Mouse (Mus musculus): ENCODE results near the gene Bmper. TPM values are rescaled to one million over a fixed set of nuclear protein-coding genes. Genes with fewer than 3 reads are reported as not detected.

The Bmper gene
- polyA plus RNA-seq, 1 experiment from 2014 or later: 8.3 TPM

DNA sequence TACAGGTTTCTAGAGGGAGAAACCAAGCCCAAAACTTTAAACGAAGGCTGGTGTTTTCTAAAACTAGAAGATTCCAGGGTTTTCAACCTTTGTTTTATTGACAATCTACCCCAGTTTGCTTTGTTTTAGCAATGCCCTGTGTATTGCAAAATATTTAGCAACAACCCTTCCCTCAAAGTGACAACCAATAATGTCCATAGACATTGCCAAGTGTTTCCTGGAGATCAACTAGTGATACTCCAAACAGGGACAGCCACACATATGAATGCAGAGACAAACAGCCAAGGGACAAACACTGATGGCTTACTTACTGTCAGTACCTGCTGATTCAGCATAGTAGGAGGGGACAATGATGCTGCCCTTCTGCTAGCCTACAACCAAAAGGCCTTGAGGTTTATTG is 161.0 kb downstream of the Bmper start:
- Histone ChIP-seq H3K4me2 (no peak overlapping the region), H3K4me1 (replicated peaks) (peaks cover 16% of the 10 kb centered on the region), H3K36me3 (no peaks in the 10 kb centered on the region), H3K9ac (no peak overlapping the region), H3K27me3 (no peaks in the 10 kb centered on the region), H3K4me3 (no peak overlapping the region), H3K9me3 (no peaks in the 10 kb centered on the region), H3K27ac (replicated peaks) (no peak overlapping the region)
- WGBS: 92% methylated on average over 1 of the region's 1 CpGs
- no peak for ATAC-seq (ENCODE audit: low FRiP score, low read depth)

DNA sequence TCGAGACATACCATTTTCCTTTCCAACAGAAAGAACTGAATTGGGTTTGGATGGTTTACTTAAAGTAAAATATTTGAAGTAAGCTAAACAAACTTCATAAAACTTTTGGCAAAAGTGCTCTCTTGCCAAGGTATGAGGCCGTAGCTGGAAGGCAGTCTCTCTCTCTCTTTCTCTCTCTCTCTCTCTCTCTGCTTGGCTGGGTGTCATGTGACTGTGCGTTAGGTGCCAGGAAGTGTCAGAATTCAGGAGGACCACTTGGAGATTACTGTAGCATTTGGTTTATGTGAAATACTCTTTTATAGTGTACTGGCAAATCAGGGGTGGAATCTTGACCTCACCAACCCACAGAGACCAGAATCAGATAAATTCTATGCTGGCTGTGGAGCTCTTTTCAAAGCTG is 162.0 kb downstream of the Bmper start:
- H3K27ac ChIP-seq (replicated peaks): no peak overlapping the region
- H3K9ac ChIP-seq: no peak overlapping the region
- H3K4me1 ChIP-seq (replicated peaks): peaks cover 7% of the 10 kb centered on the region; the same call in 1 of the 2 replicates
- no peak for ATAC-seq (ENCODE audit: low FRiP score, low read depth)
- WGBS: 80% methylated on average over 3 of the region's 3 CpGs
- H3K4me2 ChIP-seq: no peak overlapping the region
- H3K27me3 ChIP-seq: no peaks in the 10 kb centered on the region
- H3K4me3 ChIP-seq: no peak overlapping the region
- no peaks in the 10 kb centered on the region for H3K9me3 ChIP-seq
- H3K36me3 ChIP-seq: no peaks in the 10 kb centered on the region

DNA sequence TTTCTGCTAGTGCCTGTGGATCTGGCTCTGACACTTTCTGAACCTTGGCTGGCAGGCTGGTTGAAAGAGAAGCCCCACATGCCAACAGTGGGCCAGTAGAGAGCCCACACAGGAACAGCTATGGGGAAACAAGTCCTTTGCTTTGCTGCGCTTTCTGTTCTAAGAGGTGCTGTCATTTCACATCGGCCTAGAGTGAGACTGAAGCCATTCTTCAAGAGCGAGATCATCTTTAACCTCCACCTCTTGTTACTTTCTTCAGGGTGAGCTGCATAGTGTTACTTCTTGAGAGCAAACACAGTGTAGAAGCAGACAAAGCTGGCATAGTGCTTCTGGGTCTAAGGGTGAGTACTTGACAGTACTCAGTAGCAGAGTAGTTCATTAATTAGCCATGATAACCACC is 163.3 kb downstream of the Bmper start:
- H3K36me3 ChIP-seq: no peaks in the 10 kb centered on the region
- no peak for ATAC-seq (ENCODE audit: low FRiP score, low read depth)
- no peaks in the 10 kb centered on the region for H3K4me1 ChIP-seq (replicated peaks)
- no peak overlapping the region for H3K27ac ChIP-seq (replicated peaks)
- H3K4me3 ChIP-seq: no peak overlapping the region
- no peaks in the 10 kb centered on the region for H3K9me3 ChIP-seq
- no peaks in the 10 kb centered on the region for H3K27me3 ChIP-seq
- H3K9ac ChIP-seq: no peak overlapping the region
- no peak overlapping the region for H3K4me2 ChIP-seq
- WGBS: 76% methylated on average over 3 of the region's 3 CpGs

DNA sequence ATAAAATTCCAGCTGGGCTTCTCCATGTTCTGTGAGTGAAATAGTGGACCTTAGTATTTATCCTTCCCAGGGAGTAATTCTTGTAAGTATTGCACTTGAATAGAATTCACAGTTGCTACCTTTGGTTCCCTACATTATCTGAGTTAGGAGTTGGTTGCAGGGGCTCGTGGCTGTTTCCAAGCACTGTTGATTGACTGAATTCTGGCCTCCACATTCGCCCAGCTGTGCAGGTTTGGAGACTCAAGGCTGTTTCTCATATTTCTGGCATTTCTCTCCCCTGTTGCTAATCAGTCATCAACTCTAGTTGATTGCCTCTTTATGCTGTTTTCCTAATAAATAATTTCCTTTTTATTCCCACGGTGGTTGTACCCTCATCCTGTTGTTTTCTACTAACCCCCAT is 167.2 kb downstream of the Bmper start:
- H3K27me3 ChIP-seq: no peaks in the 10 kb centered on the region
- ATAC-seq (ENCODE audit: low FRiP score, low read depth): no peak
- H3K27ac ChIP-seq (replicated peaks): no peak overlapping the region
- WGBS: 69% methylated on average over 3 of the region's 3 CpGs
- H3K9ac ChIP-seq: no peak overlapping the region
- no peaks in the 10 kb centered on the region for H3K9me3 ChIP-seq
- no peaks in the 10 kb centered on the region for H3K36me3 ChIP-seq
- no peaks in the 10 kb centered on the region for H3K4me1 ChIP-seq (replicated peaks)
- no peak overlapping the region for H3K4me3 ChIP-seq
- no peak overlapping the region for H3K4me2 ChIP-seq

DNA sequence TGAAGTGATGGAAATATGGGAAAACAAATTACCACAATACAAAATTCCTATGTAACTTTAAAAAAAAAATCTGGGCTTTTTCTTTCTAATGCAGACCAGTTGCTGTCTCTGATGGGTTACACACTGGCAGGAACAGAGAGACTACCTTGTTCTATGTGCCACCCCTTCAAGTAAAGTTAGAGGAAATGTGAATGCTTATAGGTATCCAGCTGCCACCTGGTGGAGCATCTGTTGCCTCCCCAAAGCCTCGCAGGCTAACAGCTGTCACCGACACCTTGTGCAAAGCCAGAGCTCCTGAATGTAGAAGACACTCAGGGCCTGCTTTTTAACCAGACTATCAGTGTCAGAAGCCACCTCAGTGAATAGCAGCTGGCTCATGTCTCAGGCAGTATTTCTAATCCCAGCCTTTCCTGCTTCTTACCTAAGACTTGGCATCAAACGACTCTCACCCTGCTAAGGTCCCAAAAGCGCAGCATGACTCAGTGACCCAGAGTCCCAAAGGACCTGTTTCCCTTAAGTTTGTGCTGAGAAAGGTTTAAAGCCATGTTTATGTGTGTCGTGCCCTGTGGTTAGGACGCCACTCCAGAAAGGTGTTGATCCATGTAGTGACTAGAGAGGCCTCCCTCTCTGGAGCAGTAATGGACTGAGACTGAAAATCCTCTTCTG is 171.9 kb downstream of the Bmper start:
- Histone ChIP-seq H3K4me2 (no peak overlapping the region), H3K36me3 (no peaks in the 10 kb centered on the region), H3K27ac (replicated peaks) (no peak overlapping the region), H3K27me3 (no peaks in the 10 kb centered on the region), H3K4me3 (no peak overlapping the region), H3K4me1 (replicated peaks) (no peaks in the 10 kb centered on the region), H3K9me3 (no peaks in the 10 kb centered on the region), H3K9ac (no peak overlapping the region)
- 78% methylated on average over 6 of the region's 6 CpGs for WGBS
- no peak for ATAC-seq (ENCODE audit: low FRiP score, low read depth)

DNA sequence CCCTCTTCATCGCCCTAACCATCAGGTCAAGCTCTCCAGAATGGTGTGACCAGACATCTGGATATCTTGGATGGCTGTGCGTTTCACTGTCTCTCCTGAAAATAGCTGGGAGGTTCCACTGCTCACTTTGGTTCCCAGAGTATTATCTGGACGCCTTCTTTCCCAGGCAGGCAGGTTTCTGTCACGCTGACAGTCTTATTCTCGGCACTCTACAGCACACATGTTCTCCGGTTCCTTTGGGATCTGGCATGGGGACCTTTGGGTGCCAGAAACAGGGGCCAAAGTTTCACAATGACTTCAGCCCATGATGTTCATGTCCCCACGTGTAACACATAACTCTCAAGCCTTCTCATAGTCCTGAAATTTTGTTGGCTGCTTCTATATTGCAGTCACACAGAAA is 173.3 kb downstream of the Bmper start:
- Histone ChIP-seq H3K36me3 (no peaks in the 10 kb centered on the region), H3K27ac (replicated peaks) (no peak overlapping the region), H3K9me3 (no peaks in the 10 kb centered on the region), H3K9ac (no peak overlapping the region), H3K4me1 (replicated peaks) (no peaks in the 10 kb centered on the region), H3K27me3 (no peaks in the 10 kb centered on the region), H3K4me3 (no peak overlapping the region), H3K4me2 (no peak overlapping the region)
- no peak for ATAC-seq (ENCODE audit: low FRiP score, low read depth)
- 91% methylated on average over 7 of the region's 7 CpGs for WGBS

DNA sequence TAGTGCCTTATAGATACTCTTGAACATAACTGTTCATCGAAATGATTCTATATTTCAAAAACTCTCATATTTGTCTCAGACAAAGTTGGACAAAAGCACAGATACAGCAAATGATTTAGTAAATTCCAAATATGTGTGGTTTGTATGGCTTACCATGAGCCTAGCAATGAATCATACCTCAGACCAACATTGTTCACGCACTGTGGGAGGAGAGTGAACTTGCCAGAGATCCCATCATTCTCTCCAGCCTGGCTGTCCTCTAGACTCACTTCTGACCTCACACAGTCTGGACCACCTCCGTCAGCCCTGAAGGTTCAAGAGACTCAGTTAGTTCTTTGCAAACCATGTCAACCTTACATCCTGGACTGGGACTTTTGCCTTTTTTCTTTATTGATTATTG is 175.0 kb downstream of the Bmper start:
- H3K4me2 ChIP-seq: no peak overlapping the region

DNA sequence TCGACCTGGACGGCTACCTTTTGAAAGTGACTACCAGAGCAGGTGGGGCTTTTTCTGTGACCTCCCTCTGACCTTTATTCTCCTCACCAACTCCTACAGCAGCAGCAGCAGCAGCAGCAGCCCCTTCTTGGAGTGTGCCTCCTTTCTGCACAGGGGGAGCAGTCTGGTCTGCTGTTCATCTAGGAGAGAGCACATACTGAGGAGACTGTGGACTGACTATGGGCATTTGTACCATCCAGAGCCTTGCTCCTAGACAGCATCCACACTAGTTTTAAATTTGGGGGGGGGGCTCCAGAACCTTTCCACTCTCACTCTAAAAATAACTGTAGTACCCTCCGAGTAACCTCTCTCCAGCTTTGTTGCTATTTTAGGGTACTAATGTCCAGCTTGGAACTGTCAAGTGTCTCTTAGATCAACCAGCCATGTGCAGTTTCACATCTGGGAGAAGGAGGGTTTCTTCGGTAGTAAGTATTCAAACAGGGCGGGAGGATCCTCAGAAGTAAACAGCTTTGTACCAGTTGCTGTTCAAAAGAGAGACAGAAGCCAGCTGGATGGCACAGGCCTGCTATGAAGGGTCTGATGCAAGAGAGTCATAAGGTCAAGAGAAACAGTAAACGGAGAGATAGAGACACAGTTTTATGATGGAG is 176.9 kb downstream of the Bmper start:
- no peak overlapping the region for H3K4me3 ChIP-seq
- no peak overlapping the region for H3K9ac ChIP-seq
- H3K27me3 ChIP-seq: no peaks in the 10 kb centered on the region
- 80% methylated on average over 6 of the region's 6 CpGs for WGBS
- ATAC-seq (ENCODE audit: low FRiP score, low read depth): no peak
- H3K27ac ChIP-seq (replicated peaks): no peak overlapping the region
- H3K4me1 ChIP-seq (replicated peaks): no peaks in the 10 kb centered on the region
- no peak overlapping the region for H3K4me2 ChIP-seq
- H3K9me3 ChIP-seq: no peaks in the 10 kb centered on the region
- no peaks in the 10 kb centered on the region for H3K36me3 ChIP-seq

More for the DNA sequence above, 175.0 kb downstream of the Bmper start:
- H3K27ac ChIP-seq (replicated peaks): no peak overlapping the region
- no peaks in the 10 kb centered on the region for H3K9me3 ChIP-seq
- no peaks in the 10 kb centered on the region for H3K27me3 ChIP-seq
- no peak for ATAC-seq (ENCODE audit: low FRiP score, low read depth)
- no peaks in the 10 kb centered on the region for H3K4me1 ChIP-seq (replicated peaks)
- H3K9ac ChIP-seq: no peak overlapping the region
- H3K4me3 ChIP-seq: no peak overlapping the region
- H3K36me3 ChIP-seq: no peaks in the 10 kb centered on the region
- WGBS: 93% methylated on average over 3 of the region's 3 CpGs

DNA sequence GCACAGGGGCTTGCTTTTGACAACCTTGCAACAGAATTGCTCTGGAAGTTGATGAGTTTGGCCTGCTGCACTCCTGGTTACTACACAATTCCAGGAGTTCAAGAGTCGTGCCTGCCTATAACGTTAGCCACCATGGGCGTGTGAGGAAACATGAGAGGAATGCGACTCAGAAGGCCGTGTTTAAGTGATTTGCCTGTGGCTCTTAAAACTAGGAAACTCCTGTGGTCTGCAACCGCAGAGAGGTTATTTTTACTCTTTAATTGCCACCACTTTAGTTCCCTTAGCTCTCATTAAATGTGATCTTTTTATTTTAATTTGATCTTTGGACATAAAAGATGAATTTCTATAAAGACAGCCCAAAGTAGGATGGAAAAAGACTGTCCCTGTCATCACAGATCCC is 184.5 kb downstream of the Bmper start:
- Histone ChIP-seq H3K27ac (replicated peaks) (no peak overlapping the region), H3K36me3 (no peaks in the 10 kb centered on the region), H3K4me3 (no peak overlapping the region), H3K4me1 (replicated peaks) (no peaks in the 10 kb centered on the region), H3K9ac (no peak overlapping the region), H3K4me2 (no peak overlapping the region), H3K27me3 (no peaks in the 10 kb centered on the region), H3K9me3 (no peaks in the 10 kb centered on the region)
- ATAC-seq (ENCODE audit: low FRiP score, low read depth): no peak
- WGBS: 85% methylated on average over 6 of the region's 6 CpGs

DNA sequence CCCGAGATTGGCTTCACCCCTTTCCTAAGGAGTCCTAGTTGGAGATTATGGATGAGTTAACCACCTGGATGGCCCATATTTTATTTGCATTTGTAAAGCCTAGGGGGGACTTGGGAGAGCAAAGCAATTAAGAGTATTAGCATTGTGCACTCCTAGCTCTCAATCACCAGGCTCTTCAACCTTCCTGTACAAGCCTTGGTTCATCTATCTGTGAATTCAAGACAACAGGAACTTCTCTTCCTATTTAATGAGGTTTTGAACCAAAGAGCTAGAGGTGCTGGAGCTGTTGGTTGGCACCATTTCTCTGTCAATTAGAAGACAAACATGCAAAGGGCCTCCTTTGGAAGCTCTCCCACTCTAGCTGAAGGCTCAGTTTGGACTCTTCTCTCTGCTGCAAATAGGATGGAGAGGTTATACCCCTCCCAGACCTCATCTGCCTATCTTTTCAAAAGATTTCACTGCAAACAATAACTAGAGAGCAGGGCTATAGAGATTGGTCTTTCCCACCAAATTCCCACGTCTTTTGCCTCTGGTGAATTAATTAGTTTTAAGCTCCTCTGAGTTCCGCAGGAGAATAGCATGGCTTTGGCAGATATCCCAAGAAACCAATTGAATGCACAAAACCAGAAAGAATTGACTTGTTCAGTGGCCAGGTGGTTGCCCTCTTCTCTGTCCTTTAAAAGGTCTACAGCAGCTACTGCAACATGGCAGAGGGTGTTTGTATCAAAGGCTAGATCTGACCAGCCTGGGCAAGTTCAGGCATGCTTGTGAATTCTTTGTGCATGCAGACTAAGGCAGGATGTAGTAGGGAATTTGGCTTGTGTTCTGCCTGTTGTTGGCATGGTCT is 185.3 kb downstream of the Bmper start:
- Histone ChIP-seq H3K9ac (no peak overlapping the region), H3K9me3 (no peaks in the 10 kb centered on the region), H3K27ac (replicated peaks) (no peak overlapping the region), H3K27me3 (no peaks in the 10 kb centered on the region), H3K4me1 (replicated peaks) (no peaks in the 10 kb centered on the region), H3K4me3 (no peak overlapping the region), H3K36me3 (no peaks in the 10 kb centered on the region), H3K4me2 (no peak overlapping the region)
- WGBS: 53% methylated on average over 3 of the region's 3 CpGs
- peak; percentile 34; the same call in 1 of the 2 replicates for ATAC-seq (ENCODE audit: low FRiP score, low read depth)

DNA sequence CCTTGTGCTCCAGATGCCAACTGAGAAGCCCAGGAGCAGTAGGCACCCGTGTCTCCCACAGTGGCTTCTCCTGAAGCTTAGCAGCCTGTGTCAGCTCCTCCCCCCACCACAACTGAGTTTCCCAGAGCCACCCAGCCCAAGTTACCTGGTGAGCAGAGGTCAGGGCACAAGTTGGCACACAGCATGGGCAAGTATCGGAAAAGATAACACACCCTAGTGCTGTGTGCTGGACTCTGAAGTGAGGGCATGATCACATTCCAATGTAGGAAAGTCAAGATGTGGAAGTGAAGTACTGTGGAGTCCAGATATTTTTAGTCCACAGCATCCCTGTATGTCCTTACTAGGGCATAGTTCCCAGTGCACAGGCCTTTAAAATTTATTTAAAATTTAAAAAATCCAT is 187.7 kb downstream of the Bmper start:
- Histone ChIP-seq H3K4me1 (replicated peaks) (no peaks in the 10 kb centered on the region), H3K36me3 (no peaks in the 10 kb centered on the region), H3K27me3 (no peaks in the 10 kb centered on the region), H3K9ac (no peak overlapping the region), H3K27ac (replicated peaks) (no peak overlapping the region), H3K4me3 (no peak overlapping the region), H3K9me3 (no peaks in the 10 kb centered on the region), H3K4me2 (no peak overlapping the region)
- ATAC-seq (ENCODE audit: low FRiP score, low read depth): no peak
- 80% methylated on average over 2 of the region's 2 CpGs for WGBS

DNA sequence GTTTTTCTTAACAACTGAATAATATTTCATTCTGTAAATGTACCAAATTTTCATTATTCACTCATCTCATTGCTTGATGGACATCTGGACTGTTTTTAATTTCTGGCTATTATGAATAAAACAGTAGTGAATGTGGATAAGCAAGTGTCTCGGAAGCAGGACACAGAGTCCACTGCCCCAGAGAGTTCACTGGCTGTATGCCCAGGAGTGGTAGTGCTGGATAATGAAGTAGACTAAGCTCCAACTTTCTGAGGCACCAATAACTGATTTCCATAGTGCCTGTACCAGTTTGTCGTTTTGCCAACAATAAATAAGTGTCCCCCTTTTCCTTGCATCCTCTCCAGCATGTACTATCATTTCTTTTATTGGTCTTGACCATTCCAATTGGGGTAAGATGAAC is 190.1 kb downstream of the Bmper start:
- no peaks in the 10 kb centered on the region for H3K27me3 ChIP-seq
- no peak overlapping the region for H3K4me2 ChIP-seq
- H3K9me3 ChIP-seq: no peaks in the 10 kb centered on the region
- 66% methylated on average over 2 of the region's 2 CpGs for WGBS
- no peak for ATAC-seq (ENCODE audit: low FRiP score, low read depth)
- H3K27ac ChIP-seq (replicated peaks): no peak overlapping the region
- no peak overlapping the region for H3K4me3 ChIP-seq
- H3K36me3 ChIP-seq: no peaks in the 10 kb centered on the region
- no peaks in the 10 kb centered on the region for H3K4me1 ChIP-seq (replicated peaks)
- no peak overlapping the region for H3K9ac ChIP-seq
